Mouse (Mus musculus) heart, postnatal 0 days (tissue): Measurements from ENCODE around the gene Igsf9. TPM values are rescaled to one million over a fixed set of nuclear protein-coding genes. Genes with fewer than 3 reads are reported as not detected.
A peak's percentile ranks its signal among the peaks of the same experiment; 100 is the strongest.

Experiments used
- ATAC-seq: fragments of 200-750 bp; cut with Nextera tagmentation; 2 replicates; pipeline ENCODE4 v1.8.0; 2017; ENCODE audit warnings: low read depth, moderate number of reproducible peaks, moderate library complexity; ENCODE audit not compliant: insufficient read depth
- DNase-seq: peaks from one replicate; pipeline ENCODE4 v3.0.0-alpha.2; 2016; ENCODE audit warnings: low spot score
- H3K27ac ChIP-seq: fragments of 300-500 bp; sonication (generic); 2 replicates; pipeline ENCODE4 v1.5.1; 2014; ENCODE audit warnings: low read depth, mild to moderate bottlenecking
- H3K27me3 ChIP-seq: fragments of 300-500 bp; sonication (generic); 2 replicates; pipeline ENCODE4 v1.6.1; 2014; ENCODE audit warnings: low read length, mixed read lengths; ENCODE audit not compliant: control insufficient read depth, insufficient read depth
- H3K36me3 ChIP-seq: fragments of 300-500 bp; sonication (generic); replicated peaks from 2 replicates; pipeline ENCODE4 v1.6.1; 2014; ENCODE audit warnings: low read length, mixed read lengths; ENCODE audit not compliant: control insufficient read depth, insufficient read depth
- H3K4me1 ChIP-seq: fragments of 300-500 bp; sonication (generic); 2 replicates; pipeline ENCODE4 v1.6.1; 2014; ENCODE audit warnings: antibody characterized with exemption; ENCODE audit not compliant: control insufficient read depth, insufficient read depth
- H3K4me2 ChIP-seq: fragments of 300-500 bp; sonication (generic); 2 replicates; pipeline ENCODE4 v1.6.1; 2014; ENCODE audit warnings: low read depth, mild to moderate bottlenecking, low read length, moderate library complexity
- H3K4me3 ChIP-seq: fragments of 300-500 bp; sonication (generic); 2 replicates; pipeline ENCODE4 v1.5.1; 2014; ENCODE audit warnings: low read depth, low read length
- H3K9ac ChIP-seq: fragments of 300-500 bp; sonication (generic); replicated peaks from 2 replicates; pipeline ENCODE4 v1.6.1; 2014; ENCODE audit warnings: low read depth, low read length, mixed read lengths
- H3K9me3 ChIP-seq: fragments of 300-500 bp; sonication (generic); replicated peaks from 2 replicates; pipeline ENCODE4 v1.6.1; 2016; ENCODE audit warnings: low read length; ENCODE audit not compliant: control insufficient read depth
- CTCF ChIP-seq: IDR thresholded peaks from 2 replicates; pipeline ENCODE4 v1.5.1; 2016; ENCODE audit warnings: antibody characterized with exemption, control low read depth, low read depth
- EP300 ChIP-seq: IDR thresholded peaks from 2 replicates; pipeline ENCODE4 v1.6.1; 2016; ENCODE audit warnings: antibody characterized with exemption, low read depth
- WGBS: fragments of 180-500 bp; shearing (Covaris S2); extraction: QIAGEN DNeasy Blood & Tissue Kit; methylation state at CpG from one replicate; pipeline ENCODE4 v1.1.7; 2014; 5-methylcytosine and 5-hydroxymethylcytosine counted together
- polyA plus RNA-seq: library from polyadenylated mRNA; unstranded; fragments of >200 nt; fragmentation: Nextera tagmentation; extraction: Ambion mirVana; gene quantifications from 2 replicates; pipeline ENCODE4 v1.2.1, GENCODE M21; 2015
- total RNA-seq: library from RNA; depleted of rRNA; stranded (reverse); fragments of >200 nt; gene quantifications from 2 replicates; pipeline ENCODE4 v1.2.3, GENCODE M21; 2014; ENCODE audit warnings: low replicate concordance

The Igsf9 gene
- total and polyA plus RNA-seq, 2 experiments from 2014 or later, result 0.78 to 3.2 TPM

DNA sequence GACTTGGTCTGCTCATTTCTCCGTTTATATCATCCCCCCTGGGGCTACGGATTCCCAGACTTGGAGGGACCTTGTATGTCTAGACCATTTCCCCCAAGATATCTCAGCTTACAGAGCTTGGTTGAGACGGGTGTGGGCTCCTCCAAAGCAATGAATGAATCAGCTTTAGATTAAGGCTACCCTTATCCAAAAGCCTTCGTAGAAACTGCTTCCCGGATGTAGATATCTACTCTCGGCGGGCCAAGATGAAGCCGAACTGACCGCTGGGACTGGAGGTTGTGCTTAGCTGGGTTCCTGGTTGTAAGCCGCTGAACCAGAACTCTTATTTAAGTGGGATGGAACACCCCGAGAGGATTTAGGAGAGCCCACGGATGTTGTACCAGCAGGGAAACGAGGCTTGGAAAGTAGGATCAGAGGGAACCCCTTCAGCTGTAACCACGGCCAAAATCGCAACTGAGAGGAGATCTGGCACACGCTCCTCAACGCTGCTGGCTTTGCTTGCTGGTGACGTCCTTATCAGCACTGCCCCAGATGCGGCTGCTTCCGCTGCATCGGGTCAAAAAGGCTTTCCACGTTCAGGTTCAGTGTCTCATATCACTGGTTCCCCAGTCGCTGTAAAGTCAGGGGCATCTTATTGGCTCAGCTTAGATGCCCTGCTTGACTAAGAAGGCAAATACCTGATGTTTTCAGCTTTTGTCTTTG, 44.9 kb downstream of the Igsf9 start:
- peak overlapping the region; percentile 88 for H3K27ac ChIP-seq
- DNase-seq, result peak; percentile 69
- ATAC-seq, result peak; percentile 46
- peak overlapping the region; percentile 28; the same call in 1 of the 2 replicates for H3K9ac ChIP-seq
- H3K4me3 ChIP-seq, result peak overlapping the region; percentile 25
- WGBS, result 21% methylated on average over 23 of the region's 23 CpGs
- TF ChIP-seq CTCF (no peak), EP300 (peak; percentile 59; the same call in 1 of the 2 replicates)
- H3K36me3 ChIP-seq, result no peaks in the 10 kb centered on the region
- H3K9me3 ChIP-seq, result no peaks in the 10 kb centered on the region
- H3K27me3 ChIP-seq, result peaks cover 20% of the 10 kb centered on the region; the same call in 1 of the 2 replicates
- H3K4me2 ChIP-seq, result peak overlapping the region; percentile 49
- no peaks in the 10 kb centered on the region for H3K4me1 ChIP-seq

DNA sequence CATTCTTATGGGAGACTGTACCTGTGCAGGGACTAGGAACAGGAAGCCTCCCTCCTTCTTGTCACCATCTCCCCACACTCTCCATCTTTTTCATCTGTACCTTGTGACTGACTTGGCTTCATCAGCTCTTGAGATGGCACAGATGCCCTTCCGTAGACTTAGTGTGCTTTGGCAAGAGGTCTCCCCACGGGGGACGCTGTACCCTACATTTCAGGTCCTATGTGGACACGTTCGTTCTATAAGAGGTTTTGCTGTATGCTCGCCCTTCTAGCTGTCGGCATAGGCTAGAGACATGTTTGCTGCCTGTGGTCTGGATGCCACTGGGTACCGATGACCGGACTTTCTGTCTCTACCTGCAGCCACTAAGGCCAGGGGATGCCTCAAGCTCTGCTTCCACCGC, 45.8 kb downstream of the Igsf9 start:
- 0 out of 2 replicates have a peak overlapping the region, but pooled peaks have one; percentile 49 for H3K4me2 ChIP-seq
- H3K27me3 ChIP-seq, result peaks cover 24% of the 10 kb centered on the region; the same call in 1 of the 2 replicates
- ATAC-seq, result no peak
- H3K36me3 ChIP-seq, result no peaks in the 10 kb centered on the region
- H3K4me1 ChIP-seq, result peaks cover 3% of the 10 kb centered on the region; the same call in 1 of the 2 replicates
- no peak for DNase-seq
- TF ChIP-seq CTCF (no peak), EP300 (no peak)
- no peak overlapping the region for H3K4me3 ChIP-seq
- H3K9me3 ChIP-seq, result no peaks in the 10 kb centered on the region
- peak overlapping the region; percentile 88; the same call in 1 of the 2 replicates for H3K27ac ChIP-seq
- H3K9ac ChIP-seq, result no peak overlapping the region
- 87% methylated on average over 10 of the region's 10 CpGs for WGBS

DNA sequence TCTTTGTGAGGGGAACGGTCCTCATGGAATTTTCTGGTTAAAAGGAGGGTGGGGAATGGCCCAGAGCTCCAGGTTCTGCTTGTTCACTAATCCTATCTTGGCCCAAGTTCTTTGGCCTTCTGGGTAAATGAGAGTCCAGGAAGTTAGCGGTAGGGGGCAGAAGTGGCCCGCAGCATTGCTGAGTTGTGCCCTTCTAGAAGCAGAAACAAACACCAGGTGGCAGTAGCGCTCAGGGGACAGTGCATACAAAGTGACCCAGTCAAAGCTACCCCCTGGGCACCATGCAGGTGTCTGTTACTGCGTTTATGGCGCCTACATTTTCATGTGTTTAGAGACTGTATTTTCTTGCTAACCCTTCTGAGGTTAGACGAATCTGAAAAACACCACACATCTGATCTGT, 47.1 kb downstream of the Igsf9 start:
- H3K4me3 ChIP-seq, result no peak overlapping the region
- H3K4me1 ChIP-seq, result peaks cover 7% of the 10 kb centered on the region; the same call in 1 of the 2 replicates
- no peaks in the 10 kb centered on the region for H3K9me3 ChIP-seq
- DNase-seq, result peak; percentile 91
- WGBS, result 9% methylated on average over 7 of the region's 7 CpGs
- no peak overlapping the region for H3K27ac ChIP-seq
- no peak overlapping the region for H3K9ac ChIP-seq
- ATAC-seq, result peak; percentile 45
- H3K27me3 ChIP-seq, result peaks cover 36% of the 10 kb centered on the region; the same call in 1 of the 2 replicates
- no peak for TF ChIP-seq EP300
- TF ChIP-seq CTCF, result peak; percentile 99
- no peak overlapping the region for H3K4me2 ChIP-seq
- no peaks in the 10 kb centered on the region for H3K36me3 ChIP-seq

DNA sequence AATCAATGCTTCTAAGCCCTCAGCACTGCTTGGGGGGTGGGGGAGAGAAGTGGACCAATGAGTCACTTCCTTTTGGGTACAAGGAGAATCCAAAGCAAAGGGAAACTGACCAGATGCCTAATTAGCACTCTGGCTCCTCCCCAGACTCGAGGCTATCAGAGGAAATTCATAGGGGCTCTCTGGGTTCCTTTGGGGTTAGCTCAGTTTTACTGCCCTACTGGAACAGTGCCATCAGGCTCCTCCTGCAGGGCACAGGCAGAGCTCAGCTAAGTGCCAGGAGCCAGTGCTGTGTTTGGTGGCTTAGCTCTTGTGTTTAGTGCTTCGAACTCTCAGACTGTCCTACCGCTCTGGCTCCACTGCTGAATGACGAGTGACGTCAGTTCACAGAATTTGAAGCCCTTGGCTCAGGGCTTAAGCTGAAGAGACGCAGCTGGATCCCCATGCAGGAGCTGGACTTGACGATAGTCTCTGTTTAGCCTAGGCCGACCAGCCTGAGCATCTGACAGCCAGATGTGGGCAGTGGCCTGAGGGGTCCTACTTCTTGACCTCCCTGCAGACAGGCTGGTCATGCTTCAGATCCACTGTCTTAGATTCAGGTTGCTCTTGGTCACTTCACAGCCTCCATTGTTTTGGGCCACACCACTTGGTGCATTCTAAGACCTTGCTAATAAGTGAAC, 49.1 kb downstream of the Igsf9 start:
- no peak for ATAC-seq
- no peak overlapping the region for H3K4me3 ChIP-seq
- H3K4me1 ChIP-seq, result peaks cover 7% of the 10 kb centered on the region; the same call in 1 of the 2 replicates
- H3K27me3 ChIP-seq, result peaks cover 39% of the 10 kb centered on the region; the same call in 1 of the 2 replicates
- no peak overlapping the region for H3K27ac ChIP-seq
- TF ChIP-seq CTCF, result no peak
- no peak for TF ChIP-seq EP300
- 21% methylated on average over 8 of the region's 8 CpGs for WGBS
- H3K4me2 ChIP-seq, result no peak overlapping the region
- H3K9ac ChIP-seq, result no peak overlapping the region
- no peak for DNase-seq
- H3K9me3 ChIP-seq, result no peaks in the 10 kb centered on the region
- H3K36me3 ChIP-seq, result no peaks in the 10 kb centered on the region

DNA sequence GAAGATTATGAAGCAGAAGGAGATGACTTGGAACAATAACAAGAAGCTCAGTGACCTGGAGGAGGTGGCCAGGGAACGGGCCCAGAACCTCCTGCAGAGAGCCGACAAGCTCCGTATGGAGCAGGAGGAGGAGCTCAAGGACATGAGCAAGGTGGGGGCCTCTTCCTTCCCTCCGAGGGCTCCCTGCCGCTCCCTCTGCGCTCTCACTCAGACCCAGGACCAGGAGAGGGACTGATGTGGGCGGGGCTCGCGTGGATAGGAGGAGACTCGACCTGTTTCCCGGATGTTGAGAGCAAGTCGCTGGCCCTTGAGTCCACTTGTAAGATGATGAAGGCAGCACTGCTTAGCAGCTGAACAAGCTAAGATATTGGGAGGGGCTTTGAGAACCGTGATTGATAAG, 51.0 kb downstream of the Igsf9 start:
- no peak overlapping the region for H3K9ac ChIP-seq
- peaks cover 7% of the 10 kb centered on the region; the same call in 1 of the 2 replicates for H3K4me1 ChIP-seq
- no peak overlapping the region for H3K27ac ChIP-seq
- no peak for DNase-seq
- H3K4me3 ChIP-seq, result no peak overlapping the region
- peaks cover 26% of the 10 kb centered on the region; the same call in 1 of the 2 replicates for H3K27me3 ChIP-seq
- TF ChIP-seq CTCF, result no peak
- no peak for TF ChIP-seq EP300
- no peaks in the 10 kb centered on the region for H3K9me3 ChIP-seq
- H3K36me3 ChIP-seq, result no peaks in the 10 kb centered on the region
- H3K4me2 ChIP-seq, result peak overlapping the region; percentile 30; the same call in 1 of the 2 replicates
- 2% methylated on average over 13 of the region's 13 CpGs for WGBS
- ATAC-seq, result peak; percentile 26
